Mouse (Mus musculus) small intestine, adult 2 months (tissue): Measurements from ENCODE around the gene Gm43552. TPM values are rescaled to one million over a fixed set of nuclear protein-coding genes. Genes with fewer than 3 reads are reported as not detected.
A peak's percentile ranks its signal among the peaks of the same experiment; 100 is the strongest.

Experiments
- H3K27ac ChIP-seq: fragments of 200-500 bp; 2 replicates; pipeline ENCODE4 v1.5.1; 2012; ENCODE audit warnings: low read depth, low read length, control low read depth, inconsistent platforms; ENCODE audit not compliant: insufficient read depth
- H3K27me3 ChIP-seq: fragments of 200-500 bp; 2 replicates; pipeline ENCODE4 v1.6.1; 2012; ENCODE audit warnings: mild to moderate bottlenecking, moderate library complexity, low read length, inconsistent platforms; ENCODE audit not compliant: control insufficient read depth, insufficient read depth
- H3K36me3 ChIP-seq: fragments of 200-500 bp; 2 replicates; pipeline ENCODE4 v1.6.1; 2012; ENCODE audit warnings: mild to moderate bottlenecking, low read length, control low read depth, inconsistent platforms; ENCODE audit not compliant: control insufficient read depth, insufficient read depth
- H3K4me1 ChIP-seq: fragments of 200-500 bp; 2 replicates; pipeline ENCODE4 v1.6.1; 2012; ENCODE audit warnings: low read length, inconsistent platforms, mixed read lengths; ENCODE audit not compliant: control insufficient read depth, insufficient read depth, insufficient read length
- H3K4me3 ChIP-seq: fragments of 200-500 bp; 2 replicates; pipeline ENCODE4 v1.5.1; 2012; ENCODE audit warnings: low read depth, mild to moderate bottlenecking, control low read depth, inconsistent platforms, low read length, moderate library complexity
- CTCF ChIP-seq: fragments of 200-500 bp; IDR thresholded peaks from 2 replicates; pipeline ENCODE4 v1.5.1; 2012; ENCODE audit warnings: low read depth, mild to moderate bottlenecking, control low read depth, inconsistent platforms, low read length, moderate library complexity, mixed read lengths; ENCODE audit not compliant: insufficient replicate concordance, insufficient read length; ENCODE audit errors: extremely low read depth
- POLR2A ChIP-seq: fragments of 200-500 bp; IDR thresholded peaks from 2 replicates; pipeline ENCODE4 v1.6.1; 2012; ENCODE audit warnings: low read depth, mild to moderate bottlenecking, control low read depth, inconsistent platforms, low read length, moderate library complexity
- WGBS: fragments of 180-500 bp; shearing (Covaris S2); methylation state at CpG from one replicate; pipeline ENCODE4 v1.1.7; 2018; 5-methylcytosine and 5-hydroxymethylcytosine counted together
- polyA plus RNA-seq: library from polyadenylated mRNA; depleted of rRNA; stranded (reverse); fragments of >200 nt; gene quantifications from 2 replicates; pipeline ENCODE4 v1.2.3, GENCODE M21; 2012

The Gm43552 gene
- polyA plus RNA-seq, 1 experiment = 1.4 TPM

DNA sequence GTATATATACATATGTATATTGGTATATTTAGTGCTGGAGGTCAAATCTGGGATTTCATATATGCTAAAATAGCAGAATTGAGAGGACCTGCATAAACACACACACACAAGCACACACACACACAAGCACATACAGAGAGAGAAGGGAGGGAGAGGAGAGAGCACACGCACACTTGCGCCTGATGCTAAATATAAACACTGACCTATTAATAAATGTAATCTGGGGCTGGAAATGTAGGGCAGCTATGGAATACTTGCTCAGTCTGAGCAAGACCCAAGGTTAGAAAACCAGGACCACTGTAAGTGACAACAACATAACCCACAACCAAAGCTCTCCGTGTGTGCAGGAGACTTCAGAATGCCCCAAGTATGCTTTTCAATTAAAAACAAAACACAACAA lies 33.2 kb downstream of the Gm43552 start:
- TF ChIP-seq CTCF (no peak), POLR2A (no peak)
- 90% methylated on average over 3 of the region's 3 CpGs for WGBS

DNA sequence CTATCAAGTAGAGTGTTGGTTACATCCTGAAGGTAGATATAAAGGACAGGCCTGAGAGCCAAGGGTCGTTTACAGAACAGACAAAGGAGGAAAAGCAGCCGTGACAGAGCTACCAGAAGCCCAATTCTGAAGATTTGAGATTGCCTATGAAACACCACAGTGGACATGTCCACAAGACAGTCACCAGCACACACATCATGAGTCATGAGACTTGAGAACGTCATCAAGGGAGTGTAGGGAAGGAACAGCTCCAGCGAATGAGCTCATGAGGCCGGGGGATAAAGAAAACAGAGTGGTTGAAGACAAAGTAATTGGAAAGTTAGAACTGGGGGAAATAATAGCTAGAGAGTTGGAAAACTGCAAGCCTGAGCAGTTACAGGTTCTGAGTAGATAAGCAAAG lies 34.8 kb downstream of the Gm43552 start:
- no peaks in the 10 kb centered on the region for H3K27me3 ChIP-seq
- no peaks in the 10 kb centered on the region for H3K4me1 ChIP-seq
- TF ChIP-seq POLR2A (no peak), CTCF (no peak)
- peak overlapping the region; percentile 61 for H3K27ac ChIP-seq
- 67% methylated on average over 5 of the region's 5 CpGs for WGBS
- H3K36me3 ChIP-seq = peaks cover 15% of the 10 kb centered on the region
- no peak overlapping the region for H3K4me3 ChIP-seq

More for the DNA sequence above, 33.2 kb downstream of the Gm43552 start:
- no peak overlapping the region for H3K27ac ChIP-seq
- peaks cover 13% of the 10 kb centered on the region for H3K36me3 ChIP-seq
- H3K27me3 ChIP-seq = no peaks in the 10 kb centered on the region
- no peak overlapping the region for H3K4me3 ChIP-seq
- no peaks in the 10 kb centered on the region for H3K4me1 ChIP-seq

GRCm38 (mm10) chr5:65457086-65457827 lies 35.4 kb downstream of the Gm43552 start:
- Histone ChIP-seq H3K27me3 (no peaks in the 10 kb centered on the region), H3K4me1 (no peaks in the 10 kb centered on the region), H3K27ac (peak overlapping the region; percentile 61), H3K4me3 (no peak overlapping the region), H3K36me3 (peaks cover 17% of the 10 kb centered on the region)
- 75% methylated on average over 7 of the region's 7 CpGs for WGBS
- TF ChIP-seq POLR2A (no peak), CTCF (no peak)

GRCm38 (mm10) chr5:65454771-65455170 lies 37.9 kb downstream of the Gm43552 start:
- no peak overlapping the region for H3K4me3 ChIP-seq
- 49% methylated on average over 5 of the region's 5 CpGs for WGBS

GRCm38 (mm10) chr5:65448941-65449340 lies 43.7 kb downstream of the Gm43552 start:
- Histone ChIP-seq H3K36me3 (peaks cover 34% of the 10 kb centered on the region), H3K4me3 (no peak overlapping the region), H3K27me3 (no peaks in the 10 kb centered on the region), H3K27ac (no peak overlapping the region), H3K4me1 (no peaks in the 10 kb centered on the region)
- TF ChIP-seq POLR2A (no peak), CTCF (no peak)
- WGBS = 80% methylated on average over 4 of the region's 4 CpGs

More at GRCm38 (mm10) chr5:65454771-65455170, 37.9 kb downstream of the Gm43552 start:
- no peak for TF ChIP-seq POLR2A
- TF ChIP-seq CTCF = no peak
- H3K27me3 ChIP-seq = no peaks in the 10 kb centered on the region
- no peaks in the 10 kb centered on the region for H3K4me1 ChIP-seq
- H3K36me3 ChIP-seq = peaks cover 25% of the 10 kb centered on the region
- no peak overlapping the region for H3K27ac ChIP-seq

GRCm38 (mm10) chr5:65447826-65448225 lies 44.8 kb downstream of the Gm43552 start:
- H3K27me3 ChIP-seq = no peaks in the 10 kb centered on the region
- H3K36me3 ChIP-seq = peaks cover 32% of the 10 kb centered on the region
- 67% methylated on average over 2 of the region's 2 CpGs for WGBS
- H3K4me3 ChIP-seq = no peak overlapping the region
- TF ChIP-seq CTCF (no peak), POLR2A (no peak)
- H3K27ac ChIP-seq = no peak overlapping the region
- H3K4me1 ChIP-seq = no peaks in the 10 kb centered on the region

DNA sequence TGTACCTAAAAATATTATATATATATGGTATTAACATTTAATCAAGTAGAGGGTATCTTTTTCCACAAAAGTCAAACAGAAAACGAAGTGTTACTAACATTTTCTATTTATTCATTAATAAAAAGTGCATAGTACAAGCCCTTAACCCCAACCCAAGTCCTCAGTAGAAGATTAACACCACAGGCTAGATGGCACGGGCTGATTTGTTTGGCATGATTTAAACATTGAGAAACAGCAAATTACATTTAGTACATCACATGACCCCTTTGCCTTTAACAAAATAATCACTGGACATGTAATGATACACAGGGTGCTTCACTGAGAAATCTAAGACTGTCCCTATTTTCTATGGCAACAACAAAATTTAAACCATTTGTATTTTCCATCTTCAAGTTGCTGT lies 45.9 kb downstream of the Gm43552 start:
- TF ChIP-seq CTCF = no peak
- no peak for TF ChIP-seq POLR2A
- Histone ChIP-seq H3K4me3 (no peak overlapping the region), H3K36me3 (peaks cover 28% of the 10 kb centered on the region), H3K27me3 (no peaks in the 10 kb centered on the region), H3K27ac (no peak overlapping the region), H3K4me1 (no peaks in the 10 kb centered on the region)
- 78% methylated on average over 2 of the region's 2 CpGs for WGBS
